Mouse (Mus musculus): ENCODE results near the gene Zfp688.
"Not testable (repeated sequence)": the region's sequence is repeated elsewhere in the genome, so short reads cannot be mapped to it uniquely, and the experiment has no call there.

Zfp688 gene

DNA sequence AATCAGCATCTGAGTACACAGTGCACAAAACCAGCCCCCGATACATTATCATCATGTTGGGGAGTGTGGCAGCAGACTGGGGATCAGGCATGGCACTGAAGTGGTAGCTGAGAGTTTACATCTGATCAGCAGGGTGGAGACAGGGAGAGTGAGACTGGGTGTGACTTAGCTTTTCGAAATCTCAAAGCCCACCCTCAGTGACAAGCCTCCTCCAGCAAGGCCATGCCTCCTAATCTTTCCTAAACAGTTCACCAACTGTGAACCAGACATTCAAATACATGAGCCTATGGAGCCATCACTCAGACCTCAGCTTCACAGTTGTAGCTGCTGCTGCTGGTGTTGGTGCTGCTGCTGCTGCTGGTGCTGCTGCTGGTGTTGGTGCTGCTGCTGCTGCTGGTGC lies 10.4 kb downstream of the Zfp688 start:
- no peak for DNase-seq (ENCODE audit: low spot score in 2 of 2)

DNA sequence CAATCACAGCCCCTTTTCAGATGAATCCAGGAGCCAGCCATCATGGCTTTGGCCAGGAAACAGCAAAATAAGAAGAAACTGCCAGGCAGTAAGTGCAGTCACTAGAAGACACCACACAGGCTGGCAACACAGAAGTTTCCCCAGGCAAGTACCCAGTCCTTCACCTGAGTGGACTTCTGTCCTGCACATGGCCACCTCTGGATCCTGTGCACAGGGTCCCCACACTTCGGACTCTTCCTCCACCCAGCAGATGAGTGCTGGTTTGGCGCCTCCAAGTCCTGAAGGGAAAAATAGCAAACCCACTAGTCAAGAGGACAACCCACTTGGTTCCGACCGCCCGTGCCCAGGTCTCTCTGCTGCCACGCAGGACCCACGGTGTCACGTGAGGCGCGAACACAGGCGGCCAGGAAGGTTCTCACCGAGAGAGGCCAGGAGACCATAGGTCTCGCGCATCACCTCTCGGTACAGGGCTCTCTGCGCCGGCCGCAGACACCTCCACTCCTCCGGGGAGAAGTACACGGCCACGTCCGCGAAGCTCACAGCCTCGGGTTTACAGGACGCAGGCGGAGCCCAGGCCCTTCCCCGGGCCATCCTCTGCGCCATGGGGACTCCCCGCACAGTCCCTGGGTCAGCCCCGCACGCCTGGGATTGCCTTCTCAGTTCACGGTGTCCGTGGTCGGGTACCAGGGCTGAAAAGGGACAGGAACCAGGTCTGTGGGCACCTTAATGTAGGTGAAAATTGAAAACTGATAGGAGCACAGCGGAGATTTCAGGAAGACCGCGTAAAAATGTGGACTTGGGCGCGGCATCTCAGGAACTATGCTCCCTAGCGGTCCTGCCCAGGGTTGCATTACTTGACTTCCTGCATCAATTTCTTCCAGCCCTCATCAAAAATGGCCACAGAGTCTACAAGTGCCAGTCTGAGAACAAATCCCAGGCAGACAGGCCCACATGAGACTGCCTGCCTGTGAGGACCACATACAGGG lies 15.6 kb downstream of the Zfp688 start, which contains the start of gene Zfp764:
Gene Zfp764, minus strand, starts transcription at position 821 of the 986 bp plus-strand sequence.
- DNase-seq (ENCODE audit: low spot score in 2 of 2): peak; percentile 70 to 89

- DNase-seq (ENCODE audit: low spot score in 2 of 2): not testable (repeated sequence)
Observed at GRCm38 (mm10) chr7:127404101-127404500, 17.8 kb downstream of the Zfp688 start.

- no peak for DNase-seq (ENCODE audit: low spot score in 2 of 2)
Observed at GRCm38 (mm10) chr7:127402980-127403379, 18.9 kb downstream of the Zfp688 start.

DNA sequence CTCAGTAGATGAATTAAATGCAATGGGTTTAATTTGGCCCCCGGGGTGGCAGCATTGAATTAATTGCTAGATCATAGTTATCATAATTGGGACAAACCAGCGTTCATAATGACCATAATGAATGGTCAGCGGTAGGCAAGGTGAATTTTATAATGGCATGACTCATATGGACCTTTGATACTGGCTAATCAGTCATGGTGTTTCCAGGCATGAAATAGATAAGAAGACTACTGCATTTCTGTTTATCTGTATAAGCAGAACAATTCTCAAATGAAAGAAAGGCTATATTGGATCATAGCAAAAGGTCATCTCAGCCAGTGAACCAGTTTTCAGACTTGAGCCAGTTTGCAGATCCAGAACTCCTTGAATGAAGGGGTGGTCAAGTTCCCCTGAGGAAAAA lies 21.5 kb downstream of the Zfp688 start:
- DNase-seq (ENCODE audit: low spot score in 2 of 2): no peak

DNA sequence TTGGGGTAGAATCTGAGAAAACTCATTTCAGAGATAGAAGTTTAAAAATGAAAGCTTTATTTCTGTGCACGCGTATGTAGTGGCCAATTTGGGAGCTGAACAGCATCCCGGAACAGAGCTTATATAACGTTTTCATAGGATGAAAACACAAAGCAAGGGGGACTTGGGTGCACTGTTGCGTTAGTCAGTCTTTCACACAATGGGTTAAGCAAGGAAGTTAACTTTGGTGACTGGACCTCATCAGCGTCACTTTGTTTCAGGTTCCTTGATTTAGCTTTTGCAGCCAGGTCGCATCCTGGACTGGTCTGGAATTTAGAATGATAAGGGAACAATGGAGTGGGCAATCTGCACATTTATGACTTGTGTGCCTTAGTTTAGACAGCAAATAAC lies 27.9 kb downstream of the Zfp688 start:
- DNase-seq (ENCODE audit: low spot score in 2 of 2): no peak

DNA sequence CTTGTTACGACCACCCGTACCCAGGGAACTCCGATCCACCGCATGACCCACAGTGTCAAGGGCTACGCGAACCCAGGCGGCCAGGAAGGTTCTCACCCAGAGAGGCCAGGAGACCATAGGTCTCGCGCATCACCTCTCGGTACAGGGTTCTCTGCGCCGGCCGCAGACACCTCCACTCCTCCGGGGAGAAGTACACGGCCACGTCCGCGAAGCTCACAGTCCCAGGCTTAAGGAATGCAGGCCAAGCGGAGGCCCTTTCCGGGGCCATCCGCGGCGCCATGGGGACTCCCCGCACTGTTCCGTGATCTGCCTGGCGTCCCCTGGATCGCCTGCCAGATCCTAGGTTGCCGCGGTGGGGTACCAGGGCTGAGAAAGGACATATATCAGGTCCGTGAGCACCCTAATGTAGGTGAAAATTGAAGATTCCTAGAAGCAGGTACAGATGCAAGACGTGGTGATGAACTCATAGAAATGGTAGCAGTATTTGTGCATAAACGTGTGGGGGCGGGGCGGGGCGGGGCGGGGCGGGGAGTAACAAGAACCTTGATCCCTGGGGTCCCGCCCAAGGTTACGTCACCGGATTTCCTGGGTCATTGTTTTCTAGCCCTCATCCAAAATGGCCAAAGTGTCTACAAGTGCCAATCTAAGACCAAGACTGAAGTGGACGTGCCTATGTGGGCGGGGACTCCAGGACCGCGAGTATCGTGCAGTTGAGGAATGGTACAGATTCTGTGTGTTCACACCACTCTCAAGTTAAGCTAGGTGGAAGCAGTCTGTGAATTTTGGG lies 28.5 kb downstream of the Zfp688 start, which contains the start of gene E430018J23Rik:
Gene E430018J23Rik, minus strand, starts transcription at position 473 of the 787 bp plus-strand sequence.
- peak; percentile 95 to 99 for DNase-seq (ENCODE audit: low spot score in 2 of 2)

DNA sequence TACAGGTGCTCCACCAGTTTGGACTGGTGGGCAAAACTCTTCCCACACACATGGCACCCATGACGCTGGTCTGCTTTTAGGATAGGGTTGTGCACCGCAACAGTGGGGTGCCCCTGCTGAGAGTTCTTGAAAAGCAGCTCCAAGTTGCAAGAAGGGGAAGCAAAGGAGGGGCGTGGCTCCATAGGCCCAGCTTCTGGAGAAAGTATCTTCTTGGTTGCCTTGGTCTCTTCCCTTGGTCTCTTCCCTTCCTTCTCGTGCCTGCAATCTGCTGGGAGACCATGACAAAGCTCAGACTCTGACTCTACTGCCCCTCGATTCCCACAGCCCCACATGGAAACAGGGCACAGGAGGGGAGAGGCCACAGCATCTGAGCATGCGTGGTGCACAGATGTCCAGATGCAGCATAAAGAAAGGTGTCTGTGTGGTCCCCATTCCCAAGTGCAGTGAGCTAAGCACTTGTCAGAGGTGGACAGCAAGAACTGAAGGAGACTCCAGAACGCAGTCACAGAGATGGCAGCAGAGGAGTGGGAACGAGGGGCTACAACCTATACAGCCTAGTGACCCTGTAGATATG lies 29.5 kb downstream of the Zfp688 start:
- DNase-seq (ENCODE audit: low spot score in 2 of 2): no peak

DNA sequence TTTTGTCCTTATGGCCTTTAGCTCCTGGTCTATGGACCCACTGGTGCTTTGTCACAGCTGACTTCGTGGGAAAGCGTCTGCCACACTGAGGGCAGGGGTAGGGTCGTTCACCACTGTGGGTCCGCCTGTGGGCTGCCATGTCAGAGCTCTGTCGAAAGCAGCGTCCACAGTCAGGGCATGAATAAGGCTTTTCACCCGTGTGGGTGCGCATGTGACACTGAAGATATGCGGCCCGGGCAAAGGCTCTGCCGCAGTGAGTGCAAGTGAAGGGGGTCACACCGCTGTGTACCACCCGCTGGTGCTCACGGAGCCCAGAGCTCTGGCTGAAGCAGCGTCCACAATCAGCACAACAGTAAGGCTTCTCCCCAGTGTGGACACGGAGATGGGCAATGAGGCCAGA lies 30.3 kb downstream of the Zfp688 start:
- DNase-seq (ENCODE audit: low spot score in 2 of 2): no peak

- no peak for DNase-seq (ENCODE audit: low spot score in 2 of 2)
Observed at GRCm38 (mm10) chr7:127390306-127390705, 31.6 kb downstream of the Zfp688 start.

- DNase-seq (ENCODE audit: low spot score in 2 of 2): not testable (repeated sequence)
Observed at GRCm38 (mm10) chr7:127388201-127388600, 33.7 kb downstream of the Zfp688 start.

GRCm38 (mm10) chr7:127386641-127387392 lies 35.1 kb downstream of the Zfp688 start, which contains the start of gene 9130019O22Rik:
Gene 9130019O22Rik, minus strand, starts transcription at chr7:127387166.
- peak; percentile 87 to 93 for DNase-seq (ENCODE audit: low spot score in 2 of 2)

GRCm38 (mm10) chr7:127385560-127385959 lies 36.3 kb downstream of the Zfp688 start:
- DNase-seq (ENCODE audit: low spot score in 2 of 2): not testable (repeated sequence)

GRCm38 (mm10) chr7:127378310-127378921 lies 43.5 kb downstream of the Zfp688 start:
- no peak for DNase-seq (ENCODE audit: low spot score in 2 of 2)

- peak; percentile 88 to 94 for DNase-seq (ENCODE audit: low spot score in 2 of 2)
Observed at GRCm38 (mm10) chr7:127375271-127376245, 46.3 kb downstream of the Zfp688 start, which contains the start of gene Zfp747. Gene Zfp747, minus strand, starts transcription at chr7:127376050.

DNA sequence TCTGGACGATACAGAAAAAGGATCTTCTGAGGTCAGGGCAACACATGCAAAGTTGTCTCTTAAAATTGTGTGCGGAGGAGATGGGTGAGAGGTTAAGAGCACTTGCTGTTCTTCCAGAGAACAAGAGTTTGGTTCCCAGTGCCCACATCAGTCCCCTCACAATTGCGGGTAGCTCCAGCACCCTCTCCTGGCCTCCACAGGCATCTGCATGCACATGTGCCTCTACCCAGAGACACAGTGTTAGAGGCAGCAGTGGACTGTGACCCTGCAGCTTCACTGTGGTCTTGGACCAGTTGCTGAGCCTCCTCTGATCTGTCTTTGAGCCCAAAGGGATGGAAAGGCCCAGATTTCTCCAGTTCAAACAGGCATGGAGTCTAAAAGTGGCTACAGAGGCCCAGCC lies 50.0 kb downstream of the Zfp688 start:
- not testable (repeated sequence) for DNase-seq (ENCODE audit: low spot score in 2 of 2)

DNA sequence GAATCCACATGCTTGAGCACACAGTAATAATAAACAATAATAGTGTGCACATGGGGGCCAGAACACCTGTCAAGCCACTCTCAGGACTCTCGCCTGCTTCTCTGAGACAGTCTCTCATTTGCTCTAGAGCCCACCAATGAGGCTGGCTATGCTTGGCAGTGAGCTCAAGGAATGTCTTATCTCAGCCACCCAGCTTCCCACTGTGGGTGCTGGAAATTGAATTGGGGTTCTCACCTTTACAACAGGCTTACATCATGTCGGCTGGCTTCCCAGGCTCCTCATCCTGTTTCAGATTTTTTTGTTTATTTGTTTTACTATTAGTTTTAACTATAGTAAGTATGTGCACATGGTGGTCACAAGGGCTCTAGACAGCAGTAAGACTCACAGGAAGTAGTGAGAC lies 50.7 kb downstream of the Zfp688 start:
- DNase-seq (ENCODE audit: low spot score in 2 of 2): no peak

Measured in frontal cortex, postnatal 36 days (tissue).